Mouse (Mus musculus): ENCODE results near the gene Armh4.

Armh4 gene

GRCm38 (mm10) chr14:49733950-49734349 is 49.2 kb downstream of the Armh4 start:
- DNase-seq (ENCODE audit: low spot score in 2 of 2), result no peak

GRCm38 (mm10) chr14:49723361-49724054 is 59.7 kb downstream of the Armh4 start:
- DNase-seq (ENCODE audit: low spot score in 2 of 2), result no peak

DNA sequence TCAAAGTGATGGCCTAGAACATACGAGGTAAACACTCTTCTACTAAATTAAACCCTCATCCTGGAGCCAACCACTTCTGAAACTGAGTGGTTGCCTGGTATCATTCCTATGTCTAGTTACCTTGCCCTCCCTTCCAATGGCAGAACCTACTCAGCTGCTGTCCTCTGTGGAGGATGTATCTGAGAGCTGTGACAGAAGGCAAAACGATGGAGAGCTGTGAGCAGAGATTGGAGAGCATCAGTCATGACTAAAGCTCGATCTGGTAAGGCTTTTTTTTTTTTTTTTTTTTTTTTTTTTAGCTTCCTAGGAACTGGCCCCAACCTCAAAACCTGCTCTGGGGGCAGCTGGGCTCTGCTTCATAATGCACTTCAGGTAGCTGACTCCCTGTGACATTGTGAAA is 60.4 kb downstream of the Armh4 start:
- DNase-seq (ENCODE audit: low spot score in 2 of 2), result no peak

- DNase-seq (ENCODE audit: low spot score in 2 of 2), result no peak
Measured at GRCm38 (mm10) chr14:49721281-49721680, 61.9 kb downstream of the Armh4 start.

GRCm38 (mm10) chr14:49719678-49720077 is 63.5 kb downstream of the Armh4 start:
- DNase-seq (ENCODE audit: low spot score in 2 of 2), result no peak

- peak in 1 of 2 experiments; percentile 60 for DNase-seq (ENCODE audit: low spot score in 2 of 2)
Measured at GRCm38 (mm10) chr14:49711016-49711415, 72.2 kb downstream of the Armh4 start.

- no peak for DNase-seq (ENCODE audit: low spot score in 2 of 2)
Measured at GRCm38 (mm10) chr14:49703432-49704200, 79.6 kb downstream of the Armh4 start.

DNA sequence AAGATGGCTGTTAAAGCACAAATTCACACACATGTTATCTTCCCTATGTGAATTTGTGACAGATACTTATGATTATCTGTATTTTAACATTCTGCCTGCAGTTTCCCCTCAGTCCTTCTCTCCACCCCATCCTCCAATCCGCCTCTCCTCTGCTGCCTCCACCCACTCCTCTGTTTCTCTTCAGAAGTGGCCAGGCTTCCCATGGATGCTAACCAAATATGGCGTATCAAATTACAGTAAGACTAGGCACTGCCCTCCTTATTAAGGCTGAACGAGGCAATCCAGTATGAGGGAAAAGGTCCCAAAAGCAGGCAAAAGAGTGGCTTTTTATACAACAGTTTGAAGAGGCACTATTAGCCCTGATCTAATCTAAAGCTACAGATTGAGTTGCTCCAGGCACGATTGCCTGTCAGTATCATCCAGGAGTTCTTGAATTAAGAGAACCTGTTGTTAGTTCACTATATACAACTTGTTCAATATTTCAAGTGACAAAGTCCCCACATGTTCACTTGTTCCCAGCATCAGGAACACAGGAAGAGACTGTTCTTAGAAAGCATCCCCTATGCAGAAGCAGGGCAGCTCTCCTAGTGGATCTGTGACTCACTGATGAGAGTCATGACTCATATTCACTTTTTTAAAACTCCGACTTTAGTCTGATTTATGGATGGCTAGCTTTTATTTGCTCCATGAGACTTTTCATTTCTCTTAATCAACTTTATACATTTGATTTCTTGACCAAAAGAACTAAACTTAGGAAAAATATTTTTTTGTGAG is 103.5 kb downstream of the Armh4 start:
- DNase-seq (ENCODE audit: low spot score in 2 of 2), result no peak

DNA sequence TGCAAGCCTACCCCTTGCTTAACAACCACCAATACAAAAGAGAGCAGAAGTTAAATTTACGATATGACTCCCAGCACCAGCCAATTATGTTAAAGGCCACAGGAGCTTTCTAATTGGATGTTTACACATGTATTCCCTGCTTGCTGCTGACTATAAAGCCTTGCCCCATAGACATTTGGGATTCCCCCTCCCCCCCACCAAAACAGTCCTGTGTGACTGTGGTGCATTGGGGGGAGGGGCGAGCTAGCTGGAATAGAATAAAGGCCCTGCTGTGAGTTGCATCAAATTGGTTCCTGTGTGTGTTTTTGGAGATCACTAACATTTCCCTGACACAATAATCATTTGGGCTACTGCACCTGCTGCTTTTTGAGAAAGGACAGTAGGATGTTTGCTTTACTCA is 106.6 kb downstream of the Armh4 start:
- DNase-seq (ENCODE audit: low spot score in 2 of 2), result no peak

- no peak for DNase-seq (ENCODE audit: low spot score in 2 of 2)
Measured at GRCm38 (mm10) chr14:49660444-49660843, 122.7 kb downstream of the Armh4 start.

GRCm38 (mm10) chr14:49649191-49649590 is 134.0 kb downstream of the Armh4 start:
- no peak for DNase-seq (ENCODE audit: low spot score in 2 of 2)

DNA sequence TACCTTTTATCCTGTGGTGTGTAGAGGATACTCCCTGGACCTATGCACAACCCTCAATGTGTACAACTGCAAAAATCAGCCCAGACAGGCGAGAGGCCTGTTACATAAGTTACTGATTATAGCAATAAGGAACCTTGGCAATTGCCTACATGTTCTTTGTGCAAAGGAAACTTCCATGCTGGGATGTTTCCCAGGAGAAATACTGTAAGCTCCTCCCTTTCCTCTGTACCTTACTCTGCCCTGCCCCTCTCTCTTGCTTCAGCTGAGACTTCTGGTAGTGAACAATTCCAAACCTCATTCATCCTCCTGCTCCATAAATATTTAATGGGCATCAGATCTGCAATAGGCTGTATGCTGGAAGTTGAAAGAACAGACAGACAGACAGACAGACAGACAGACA is 145.8 kb downstream of the Armh4 start:
- no peak for DNase-seq (ENCODE audit: low spot score in 2 of 2)

DNA sequence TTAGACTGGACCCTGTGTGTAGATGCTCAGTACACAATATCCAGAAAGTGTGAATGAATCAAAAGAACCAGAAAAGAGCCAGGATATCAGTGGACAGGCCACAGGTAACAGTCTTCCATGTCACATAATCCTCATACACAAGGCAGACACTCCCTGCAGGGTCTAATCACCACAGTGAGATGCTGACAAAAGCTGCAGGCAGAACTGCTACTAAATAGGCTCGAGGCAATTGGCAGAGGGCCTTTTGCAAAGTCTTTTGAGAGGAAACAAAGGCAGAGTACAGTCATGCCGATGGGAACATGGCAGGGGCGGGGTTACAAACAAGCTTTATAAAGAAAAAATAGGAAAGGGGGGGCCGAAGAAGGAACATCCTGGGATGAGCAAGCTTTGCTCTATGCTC is 157.1 kb downstream of the Armh4 start:
- DNase-seq (ENCODE audit: low spot score in 2 of 2), result no peak
